Mouse (Mus musculus): ENCODE data around the gene Ssh1. TPM values are rescaled to one million over a fixed set of nuclear protein-coding genes. Genes with fewer than 3 reads are reported as not detected.
A peak's percentile ranks its signal among the peaks of the same experiment; 100 is the strongest.

The Ssh1 gene
- polyA plus RNA-seq, 1 experiment from 2014 or later: 4.4 TPM

- peak; percentile 18 for DNase-seq (ENCODE audit: low spot score)
Measured at GRCm38 (mm10) chr5:113993031-113993486, 635 bp downstream of the Ssh1 start.

DNA sequence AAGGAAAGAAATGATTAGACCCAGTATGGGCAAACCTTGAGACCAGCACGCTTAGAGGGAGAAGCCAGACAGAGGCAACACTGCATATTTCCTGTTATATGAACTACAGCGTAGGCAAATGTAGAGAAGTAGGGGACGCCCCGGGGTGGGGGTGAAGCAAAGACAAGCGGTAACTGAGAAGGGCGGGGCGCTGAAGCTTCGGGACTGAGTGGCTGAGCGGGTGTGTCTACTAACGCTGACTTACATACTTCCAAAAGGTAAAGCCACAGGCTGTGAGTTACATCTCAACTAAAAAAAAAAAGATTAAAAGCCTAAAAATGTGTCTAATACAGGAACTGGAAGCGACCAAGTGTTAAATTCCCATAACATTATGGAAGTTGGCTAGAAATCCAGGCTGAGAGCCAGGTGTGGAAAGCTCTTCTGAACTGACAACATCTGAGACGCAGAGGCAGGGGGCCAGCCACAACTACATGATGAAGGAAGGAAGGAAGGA lies 1.3 kb downstream of the Ssh1 start:
- DNase-seq (ENCODE audit: low spot score): peak; percentile 67

DNA sequence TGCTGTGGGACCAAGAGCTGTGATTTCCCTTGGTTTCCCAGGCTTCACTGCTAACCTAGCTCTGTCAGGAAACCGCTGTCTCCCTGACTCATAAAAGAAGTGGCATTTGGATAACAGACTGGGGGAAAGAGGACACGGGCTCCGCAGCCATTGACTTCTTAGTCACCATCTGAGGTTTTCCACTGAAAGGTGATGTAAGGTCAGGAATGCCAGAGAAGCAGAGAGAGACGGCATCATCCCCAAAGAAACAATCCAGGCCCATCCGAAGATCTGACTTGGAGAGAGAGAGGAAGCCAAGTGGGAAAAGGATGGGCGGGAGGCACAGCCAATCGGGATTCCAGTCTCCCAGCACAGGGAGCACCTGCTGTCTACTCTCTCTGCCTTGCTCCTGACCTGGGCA lies 2.6 kb downstream of the Ssh1 start:
- DNase-seq (ENCODE audit: low spot score): no peak

DNA sequence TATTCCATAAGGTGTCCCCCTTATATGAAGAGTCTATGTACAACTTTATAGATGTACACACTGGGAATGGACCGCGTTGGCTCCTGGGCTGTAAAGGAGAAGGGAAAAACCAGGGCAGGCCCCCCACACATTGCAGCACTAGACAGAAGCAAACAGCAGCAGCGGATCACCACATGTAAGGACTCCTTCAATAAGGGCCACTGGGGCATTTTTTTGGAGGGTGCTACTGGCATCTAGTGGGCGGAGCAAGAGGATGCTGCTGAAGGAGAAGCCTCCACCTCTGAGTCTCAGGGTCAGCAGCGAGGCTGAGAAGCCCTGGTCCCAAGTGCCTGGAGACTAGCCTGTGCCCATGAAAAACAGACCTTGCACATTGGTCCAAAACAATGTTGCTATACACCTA lies 3.1 kb downstream of the Ssh1 start:
- no peak for DNase-seq (ENCODE audit: low spot score)

DNA sequence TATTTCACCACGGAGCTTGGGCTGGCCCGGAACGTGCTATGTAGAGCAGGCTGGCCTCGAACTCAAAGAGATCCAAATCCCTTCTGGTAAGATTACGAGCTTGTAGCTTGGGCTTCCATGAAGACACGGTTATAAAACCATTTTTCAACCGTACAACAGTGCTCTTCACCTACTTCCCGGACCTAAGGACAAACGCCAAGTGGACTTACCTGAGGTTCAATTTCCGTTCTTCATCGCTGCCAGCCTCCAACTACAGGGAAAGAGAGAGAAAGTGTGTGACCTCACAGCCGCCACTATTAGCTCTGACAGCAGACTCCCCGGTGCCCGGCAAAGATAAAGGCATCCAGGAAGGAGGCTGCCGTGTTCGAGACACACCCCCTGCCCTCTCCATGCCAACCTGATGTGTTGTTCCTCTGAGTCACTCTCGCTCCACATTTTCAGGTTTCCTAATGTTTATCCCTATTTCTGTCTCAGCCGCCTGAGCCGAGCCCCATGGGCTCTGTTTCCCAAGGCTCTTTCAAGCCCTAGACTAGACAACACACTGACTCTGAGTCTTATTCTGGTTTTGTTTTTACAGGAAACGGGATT lies 4.2 kb downstream of the Ssh1 start:
- no peak for DNase-seq (ENCODE audit: low spot score)

GRCm38 (mm10) chr5:113986182-113986961 lies 7.3 kb downstream of the Ssh1 start:
- no peak for DNase-seq (ENCODE audit: low spot score)

- no peak for DNase-seq (ENCODE audit: low spot score)
Measured at GRCm38 (mm10) chr5:113985737-113986136, 8.0 kb downstream of the Ssh1 start.

DNA sequence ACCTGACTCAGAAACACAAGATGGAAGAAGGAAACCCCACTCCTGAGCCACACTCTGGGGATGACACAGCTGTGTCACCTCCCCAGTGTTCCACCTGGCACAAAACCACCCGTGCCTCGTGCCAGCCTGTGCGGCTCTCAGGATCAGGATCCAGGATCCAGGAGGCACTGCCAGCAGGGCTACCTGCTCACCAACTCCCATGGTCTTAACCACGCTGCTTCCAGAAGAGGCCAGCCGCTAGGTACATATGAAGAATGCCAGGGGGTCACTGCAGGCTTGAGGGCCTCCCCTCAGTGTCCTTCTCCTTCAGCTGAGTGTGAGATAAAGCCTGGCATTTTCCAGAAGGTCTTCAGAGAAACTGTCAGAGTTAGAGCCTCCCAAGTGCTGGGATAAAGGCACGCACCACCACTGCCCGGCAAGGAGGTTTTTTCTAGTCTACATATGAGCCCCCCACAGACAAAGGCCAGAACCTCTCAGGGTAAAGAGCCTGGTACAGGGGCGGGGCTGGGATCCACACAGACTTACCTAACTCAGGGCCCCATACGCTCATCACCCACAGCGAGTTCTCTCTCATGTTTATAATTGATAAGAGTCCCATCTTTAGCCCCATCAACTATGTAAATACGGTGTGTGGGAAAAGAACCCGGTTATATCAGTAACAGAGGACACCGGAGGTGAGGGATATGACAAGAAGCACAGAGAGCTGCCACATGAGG lies 9.5 kb downstream of the Ssh1 start:
- DNase-seq (ENCODE audit: low spot score): no peak

DNA sequence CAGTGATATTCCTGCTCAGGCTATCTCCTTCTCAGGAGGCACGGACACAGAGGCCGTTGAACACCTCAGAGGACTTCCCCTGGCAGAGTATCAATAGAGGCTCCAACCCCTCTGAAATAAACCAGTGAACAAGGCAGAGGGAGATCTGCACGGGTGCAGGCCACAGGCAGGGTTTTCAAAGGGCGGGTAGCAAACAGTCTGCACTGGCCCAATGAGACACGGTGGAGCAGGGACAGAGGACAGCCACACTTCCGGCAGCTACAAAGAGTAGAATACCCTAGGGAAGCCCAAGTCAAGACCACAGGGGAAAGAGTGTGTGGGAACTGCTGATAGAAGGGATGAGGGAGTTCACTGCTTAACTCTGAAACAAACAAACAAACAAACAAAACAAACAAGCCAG lies 10.2 kb downstream of the Ssh1 start:
- DNase-seq (ENCODE audit: low spot score): no peak

GRCm38 (mm10) chr5:113981843-113982242 lies 11.9 kb downstream of the Ssh1 start:
- DNase-seq (ENCODE audit: low spot score): no peak

DNA sequence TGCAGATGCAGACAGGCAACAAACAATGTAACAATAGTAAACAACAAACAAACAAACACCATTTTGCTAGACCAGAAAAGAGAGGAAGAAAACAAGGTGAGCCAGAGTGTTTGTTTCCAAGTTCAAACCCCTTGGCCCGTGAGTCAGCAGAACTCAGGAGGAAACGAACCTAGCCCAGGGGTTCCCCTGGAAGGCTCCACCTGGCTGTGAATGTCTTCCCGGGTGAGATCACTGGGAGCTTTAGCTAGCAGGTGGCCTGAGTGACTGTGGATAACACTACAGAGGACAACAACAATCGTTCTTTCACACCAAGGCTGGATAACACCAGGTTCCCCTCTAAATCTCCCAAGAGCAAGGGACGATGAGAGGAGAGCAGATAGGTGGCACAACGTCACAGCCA lies 12.5 kb downstream of the Ssh1 start:
- DNase-seq (ENCODE audit: low spot score): no peak

- no peak for DNase-seq (ENCODE audit: low spot score)
Measured at GRCm38 (mm10) chr5:113980511-113980910, 13.2 kb downstream of the Ssh1 start.

DNA sequence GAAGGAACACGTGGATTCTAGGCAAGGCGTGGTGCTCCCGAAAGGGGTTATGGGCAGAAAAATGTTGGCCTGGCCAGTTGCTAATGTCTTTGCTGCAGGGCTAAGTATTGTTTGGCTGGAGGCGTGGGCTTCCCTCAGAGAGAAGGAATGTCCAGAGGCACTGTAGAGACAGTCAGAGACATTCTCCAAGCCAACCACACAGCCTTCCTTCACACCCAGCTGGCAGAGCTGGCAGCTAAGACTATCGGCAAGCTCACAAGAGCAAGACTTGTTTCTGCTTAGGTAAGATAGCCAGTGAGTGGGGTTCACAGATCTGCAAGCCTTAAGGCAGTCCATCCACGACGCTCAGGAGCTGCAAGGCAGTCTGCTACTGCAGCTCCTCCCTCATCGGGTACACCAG lies 16.4 kb downstream of the Ssh1 start:
- no peak for DNase-seq (ENCODE audit: low spot score)

DNA sequence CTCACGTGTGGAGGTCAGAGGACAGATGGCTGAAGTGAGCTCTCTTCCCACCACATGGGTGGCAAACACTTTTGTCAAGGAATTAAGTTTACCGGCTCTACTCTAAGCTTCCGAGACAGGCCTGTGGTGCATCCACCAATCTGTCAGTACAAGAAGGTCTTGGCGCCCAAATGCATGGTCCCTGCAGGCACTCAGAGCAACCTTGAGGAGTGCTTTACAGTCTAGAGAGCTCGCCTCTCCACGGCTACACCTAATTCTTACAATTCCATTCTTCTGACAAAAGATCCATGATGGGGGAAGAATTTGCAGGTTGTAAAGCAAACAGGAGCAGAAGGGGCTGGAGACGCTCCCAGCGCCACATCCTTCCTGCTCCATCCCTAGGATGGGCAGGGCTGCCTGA lies 17.1 kb downstream of the Ssh1 start:
- no peak for DNase-seq (ENCODE audit: low spot score)

DNA sequence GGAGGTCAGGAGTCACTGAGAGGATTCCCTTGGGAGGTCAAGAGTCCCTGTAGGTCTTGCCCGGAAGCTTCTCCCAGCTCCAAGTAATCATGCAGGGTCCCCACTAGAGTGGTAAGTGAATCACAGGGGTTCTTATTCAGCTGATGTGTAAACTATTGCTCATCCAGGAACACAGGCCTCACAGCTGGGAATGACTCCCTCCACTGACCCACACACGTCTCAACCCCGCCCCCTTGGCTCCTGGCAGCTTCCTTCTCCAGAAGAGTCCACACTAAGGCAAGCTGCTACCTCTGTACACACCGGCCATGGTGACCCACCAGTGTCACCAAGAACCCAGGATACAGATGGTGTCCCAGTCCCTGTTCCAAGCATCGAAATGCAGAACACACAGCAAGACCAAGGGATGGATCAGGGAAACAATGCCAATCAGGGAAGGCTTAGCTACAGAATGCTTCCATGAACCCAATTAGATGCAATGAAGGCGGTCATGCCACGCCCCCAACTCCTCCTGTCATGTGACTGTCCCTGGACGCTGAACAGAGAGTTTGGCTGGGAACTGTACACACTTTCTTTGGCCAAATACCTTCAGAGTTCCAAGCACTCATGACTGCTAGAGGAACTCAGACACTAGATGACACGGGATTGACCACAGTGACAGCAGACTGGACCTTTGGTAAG lies 18.0 kb downstream of the Ssh1 start:
- DNase-seq (ENCODE audit: low spot score): no peak

DNA sequence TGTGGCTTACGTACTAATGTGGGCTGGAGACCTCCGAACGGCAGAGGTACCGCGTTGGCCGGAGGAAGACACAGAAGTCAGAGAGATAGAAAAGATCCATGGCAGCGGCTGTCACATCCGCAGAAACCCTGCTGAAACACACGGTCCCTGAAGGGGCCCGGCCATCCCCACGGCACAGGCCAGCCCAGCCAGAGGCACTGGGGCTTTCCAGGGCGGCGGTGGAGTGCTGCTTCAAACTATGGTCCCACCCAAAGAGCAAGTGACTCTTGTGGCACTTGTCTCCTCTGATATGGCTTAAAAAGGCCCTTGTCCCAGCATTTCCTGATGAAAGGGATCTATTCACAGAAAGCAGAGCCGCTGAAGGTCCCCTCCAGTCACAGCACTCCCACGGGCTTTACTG lies 19.1 kb downstream of the Ssh1 start:
- no peak for DNase-seq (ENCODE audit: low spot score)

DNA sequence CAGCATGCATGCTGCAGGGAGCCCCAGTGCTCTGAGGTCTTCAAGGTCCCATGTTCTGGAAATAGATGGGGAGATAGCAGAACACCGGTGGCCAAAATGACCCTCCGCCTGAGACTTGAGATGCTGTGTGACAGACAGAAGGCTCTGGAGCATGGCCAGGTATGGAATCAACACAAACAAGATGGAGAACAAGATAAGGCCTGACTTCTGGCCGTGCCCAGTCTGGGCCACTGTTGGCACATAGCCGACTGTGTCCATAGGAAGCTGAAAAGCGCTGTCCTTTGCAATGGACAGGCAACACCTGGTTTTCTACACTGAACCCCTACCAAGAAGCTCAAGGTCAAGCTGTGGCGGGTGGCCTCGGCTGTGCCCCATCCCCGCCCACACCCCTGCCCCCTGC lies 19.9 kb downstream of the Ssh1 start:
- no peak for DNase-seq (ENCODE audit: low spot score)

DNA sequence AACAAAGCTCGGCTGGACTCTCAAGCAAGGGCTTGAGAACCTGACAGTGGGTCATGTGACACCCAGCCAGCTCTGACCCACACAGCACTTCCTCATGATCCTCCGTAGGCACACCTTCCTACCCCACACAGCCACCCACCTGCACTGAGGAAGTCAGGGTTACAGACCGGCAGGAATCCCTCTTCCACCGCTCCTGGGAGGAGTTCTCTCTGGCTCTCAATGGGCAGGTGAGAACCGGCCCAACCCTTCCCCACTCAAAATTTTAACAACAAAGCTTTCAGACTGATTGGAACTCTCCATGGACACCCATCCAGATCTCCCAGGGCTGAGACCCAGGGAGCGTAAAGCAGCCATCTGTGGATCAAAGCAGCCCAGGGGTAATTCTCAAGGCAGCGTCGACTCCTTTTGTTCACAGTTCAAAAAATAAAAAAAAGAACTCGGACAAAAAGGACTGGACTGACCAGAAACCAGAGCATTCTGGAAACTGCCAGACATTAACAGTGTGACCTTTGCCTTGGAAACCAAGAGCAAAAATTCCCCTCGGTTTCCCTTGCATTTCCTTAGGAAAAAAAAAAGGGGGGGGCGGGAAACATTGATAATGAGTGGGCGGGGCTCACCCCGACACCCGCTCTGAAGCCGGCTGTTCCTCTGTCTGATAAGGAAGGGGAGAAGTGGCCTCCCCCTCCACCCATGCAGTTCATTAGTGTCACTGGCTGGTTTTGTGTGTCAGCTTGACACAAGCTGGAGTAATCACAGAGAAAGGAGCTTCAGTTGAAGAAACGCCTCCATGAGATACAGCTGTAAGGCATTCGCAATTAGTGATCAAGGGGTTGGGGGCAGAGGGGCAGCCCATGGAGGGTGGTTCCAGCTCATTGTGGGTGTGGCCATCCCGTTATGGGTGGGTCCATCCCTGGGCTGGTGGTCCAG lies 20.8 kb downstream of the Ssh1 start:
- no peak for DNase-seq (ENCODE audit: low spot score)

GRCm38 (mm10) chr5:113971434-113971960 lies 22.2 kb downstream of the Ssh1 start:
- DNase-seq (ENCODE audit: low spot score): no peak

GRCm38 (mm10) chr5:113968371-113968770 lies 25.3 kb downstream of the Ssh1 start:
- no peak for DNase-seq (ENCODE audit: low spot score)

Measured in thymus, postnatal 0 days (tissue).